Comparison of ENCODE assay signal across 31 mouse cellular contexts in genomic region chr7:120825097-120825496, GRCm38 (mm10). TPM values are rescaled to one million over a fixed set of nuclear protein-coding genes. Genes with fewer than 3 reads are reported as not detected.
DNase-seq lines count a peak whose midpoint lies in the region; ATAC-seq and TF ChIP-seq lines count a peak whose summit lies in the region.
"Had no signal": no experiment of that assay in that cellular context is flagged by ENCODE, and none has a peak within 500 bp of the region (broad histone marks: within the 10 kb centered on the region; RNA-seq: fewer than 3 reads in every experiment).

No protein-coding gene starts in this region.

- 34% methylated on average over 2 of the region's 2 CpGs for WGBS in olfactory bulb, adult 2 months
- WGBS in forebrain, embryonic 15.5 days: 49% methylated on average over 2 of the region's 2 CpGs

- H3K36me3 ChIP-seq in forebrain, embryonic 15.5 days: no peaks in the 10 kb centered on the region
- H3K36me3 ChIP-seq: heart, embryonic 15.5 days; hindbrain, embryonic 10.5 days; hindbrain, embryonic 13.5 days had no signal

- no peak for TF ChIP-seq POLR2A in olfactory bulb, adult 2 months (IDR thresholded peaks at IDR 0.05; ENCODE audit: insufficient read depth, low read depth, low read length)

- H3K4me2 ChIP-seq in forebrain, embryonic 15.5 days (replicated peaks): no peak overlapping the region
- H3K4me2 ChIP-seq: heart, embryonic 11.5 days; heart, embryonic 15.5 days; hindbrain, embryonic 13.5 days had no signal

- peaks cover 2% of the 10 kb centered on the region for H3K4me1 ChIP-seq in olfactory bulb, adult 2 months (ENCODE audit: control insufficient read depth, insufficient read depth, low read length)
- H3K4me1 ChIP-seq in forebrain, embryonic 15.5 days: no peaks in the 10 kb centered on the region; the same call in 1 of the 2 replicates

- peak; percentile 24 to 69 for DNase-seq in left cerebral cortex, postnatal 14 days (ENCODE audit: low spot score in 2 of 2)
- DNase-seq in left cerebral cortex, adult 2 months (ENCODE audit: extremely low spot score in 1 of 2, low spot score in 2 of 2): no peak
- peak; percentile 24 to 32 for DNase-seq in right cerebral cortex, adult 2 months (ENCODE audit: low spot score in 2 of 2)
- no peak for DNase-seq in right cerebral cortex, postnatal 10 days (ENCODE audit: low spot score in 2 of 2)
- DNase-seq: adrenal gland, adult 2 months; adrenal gland, postnatal 14 days; cerebellum, adult 11-12 months; cerebellum, adult 8-10 months; cerebellum, postnatal 10 days; cerebellum, postnatal 36 days; gastrocnemius, adult 2 months; gastrocnemius, postnatal 14 days; heart, adult 11 months; heart, postnatal 10 days; heart, postnatal 36 days had no signal

- intact Hi-C loops in left cerebral cortex, postnatal 14 days (cut with DNase I): no loop called here
- intact Hi-C loops in left cerebral cortex, adult 2 months (cut with DNase I): no loop called here

- no peak overlapping the region for H3K4me3 ChIP-seq in left cerebral cortex, adult 2 months
- H3K4me3 ChIP-seq in olfactory bulb, adult 2 months (ENCODE audit: insufficient read depth, low read depth, low read length): no peak overlapping the region
- H3K4me3 ChIP-seq in forebrain, embryonic 15.5 days: no peak overlapping the region
- H3K4me3 ChIP-seq: gastrocnemius, adult 2 months; heart, embryonic 15.5 days; hindbrain, embryonic 10.5 days; hindbrain, embryonic 13.5 days had no signal

- H3K27me3 ChIP-seq in forebrain, embryonic 15.5 days: peaks cover 7% of the 10 kb centered on the region; the same call in 1 of the 2 replicates

- no peaks in the 10 kb centered on the region for H3K9me3 ChIP-seq in forebrain, embryonic 15.5 days
- H3K9me3 ChIP-seq: heart, embryonic 15.5 days; hindbrain, embryonic 10.5 days; hindbrain, embryonic 13.5 days had no signal

- TF ChIP-seq CTCF in left cerebral cortex, adult 2 months (IDR thresholded peaks at IDR 0.05): no peak
- TF ChIP-seq CTCF in olfactory bulb, adult 2 months (IDR thresholded peaks at IDR 0.05; ENCODE audit: insufficient read depth, low read depth, low read length): no peak

- H3K9ac ChIP-seq in forebrain, embryonic 15.5 days (replicated peaks): no peak overlapping the region
- H3K9ac ChIP-seq: heart, embryonic 15.5 days; hindbrain, embryonic 13.5 days had no signal

- no peak for ATAC-seq in forebrain, embryonic 15.5 days (replicated peaks)
- ATAC-seq: CD4-positive, CD25-positive, alpha-beta regulatory T cell, adult 4 months; forebrain, embryonic 14.5 days; hindbrain, embryonic 16.5 days had no signal

- no peak overlapping the region for H3K27ac ChIP-seq in left cerebral cortex, adult 2 months
- peak overlapping the region; percentile 27; the same call in 1 of the 2 replicates for H3K27ac ChIP-seq in olfactory bulb, adult 2 months (ENCODE audit: insufficient read depth, low read depth, low read length)
- no peak overlapping the region for H3K27ac ChIP-seq in forebrain, embryonic 15.5 days (replicated peaks)
- H3K27ac ChIP-seq: gastrocnemius, adult 2 months; heart, embryonic 15.5 days; hindbrain, embryonic 10.5 days; hindbrain, embryonic 13.5 days had no signal

RNA-seq across cellular contexts. Expression of gene Gm5737, which starts 12.9 kb away (rescaled TPM):
- total RNA-seq in left cerebral cortex, postnatal 14 days (2021): under 1 TPM in 1 of 2 experiments, not detected in 1; 0.25 TPM
- under 1 TPM in 1 of 2 experiments, not detected in 1; 0.27 TPM for total RNA-seq in left cerebral cortex, adult 2 months (2021)
- polyA plus RNA-seq in olfactory bulb, adult 2 months (2012; ENCODE audit: insufficient read depth, insufficient read length, low replicate concordance, missing spikeins): not detected in 2 replicates
- polyA plus RNA-seq in forebrain, embryonic 15.5 days (2015; fragmentation: Nextera tagmentation; extraction: Ambion mirVana): not detected in 2 replicates
- total RNA-seq: adrenal gland, adult 2 months; adrenal gland, postnatal 4 days; heart, adult 8-10 months; heart, postnatal 10 days; MEL had no signal
- polyA plus RNA-seq: adrenal gland, adult 2 months; C2C12; CD4-positive, CD25-positive, alpha-beta regulatory T cell, adult 4 months; embryonic facial prominence, embryonic 11.5 days; embryonic facial prominence, embryonic 14.5 days; forebrain, embryonic 11.5 days; forebrain, embryonic 14.5 days; heart, embryonic 11.5 days; heart, embryonic 15.5 days; hindbrain, embryonic 10.5 days; hindbrain, embryonic 13.5 days had no signal

RNA-seq across cellular contexts. Expression of gene Eef2k, which starts 17.5 kb away (rescaled TPM):
- total RNA-seq in left cerebral cortex, postnatal 14 days (2021): 10 to 100 TPM; 31.6 to 42.9 TPM
- total RNA-seq in left cerebral cortex, adult 2 months (2021): 10 to 100 TPM; 34.1 to 34.4 TPM
- polyA plus RNA-seq in olfactory bulb, adult 2 months (2012; ENCODE audit: insufficient read depth, insufficient read length, low replicate concordance, missing spikeins): not detected in 2 replicates
- polyA plus RNA-seq in forebrain, embryonic 15.5 days (2015; fragmentation: Nextera tagmentation; extraction: Ambion mirVana): 33.7 and 35.1 TPM in 2 replicates

Comparison
In these comparisons a context has a peak if more than half of its experiments do, and no peak if none do; other contexts are left out.
1. DNase-seq: peak in left cerebral cortex, postnatal 14 days (2 of 2) and right cerebral cortex, adult 2 months (2 of 2); none in left cerebral cortex, adult 2 months (0 of 2) and right cerebral cortex, postnatal 10 days (0 of 2).